Mouse (Mus musculus): Measurements from ENCODE around the gene Cfap221. TPM values are rescaled to one million over a fixed set of nuclear protein-coding genes. Genes with fewer than 3 reads are reported as not detected.

Cfap221 gene
- polyA plus RNA-seq, 1 experiment = not detected

DNA sequence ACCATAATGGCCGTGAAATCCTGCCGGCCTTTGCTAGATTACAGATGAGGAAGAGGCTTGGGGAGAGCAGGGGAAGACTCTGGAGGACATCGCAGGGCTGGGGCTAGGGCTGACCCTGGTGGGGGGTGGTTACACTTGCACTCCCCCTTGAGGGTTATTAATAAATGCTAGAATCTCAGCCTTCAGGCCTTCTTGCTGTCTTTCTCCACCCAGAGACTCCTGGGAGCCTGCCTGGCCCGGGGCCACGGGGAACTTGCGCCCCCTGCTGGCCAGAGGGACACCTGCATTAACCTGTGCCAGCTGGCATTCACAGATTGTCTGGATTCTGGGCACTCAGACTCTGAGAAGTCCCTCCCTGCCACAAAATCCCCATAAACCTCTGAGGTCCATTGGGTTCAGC, 102.1 kb downstream of the Cfap221 start:
- no peak overlapping the region for H3K4me3 ChIP-seq (replicated peaks)
- no peaks in the 10 kb centered on the region for H3K36me3 ChIP-seq (ENCODE audit: control insufficient read depth)
- H3K9me3 ChIP-seq (ENCODE audit: control insufficient read depth, low read length) = no peaks in the 10 kb centered on the region
- no peaks in the 10 kb centered on the region for H3K27me3 ChIP-seq (ENCODE audit: control insufficient read depth)
- TF ChIP-seq GATA1 (IDR thresholded peaks at IDR 0.05; ENCODE audit: low read length) (no peak), TAL1 (IDR thresholded peaks at IDR 0.05; ENCODE audit: low read length) (no peak)
- H3K4me1 ChIP-seq (ENCODE audit: control insufficient read depth) = no peaks in the 10 kb centered on the region

DNA sequence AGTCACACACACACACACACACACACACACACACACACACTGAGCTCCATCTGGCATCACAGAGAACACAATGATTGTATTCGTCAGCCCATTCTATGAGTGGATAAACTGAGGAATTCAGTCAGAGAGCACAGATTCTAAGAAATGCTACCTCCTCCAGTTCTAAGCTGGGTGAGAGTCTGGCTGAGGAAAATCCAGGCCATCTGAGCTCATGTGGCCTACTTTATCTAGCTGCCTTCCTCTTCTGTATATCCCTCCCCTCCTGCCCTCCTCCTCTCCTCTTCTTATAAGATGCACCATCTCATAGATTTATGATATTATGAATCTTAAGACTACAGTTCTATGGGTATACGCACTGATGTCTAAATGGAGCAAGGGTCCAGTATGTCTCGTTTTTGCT, 103.4 kb downstream of the Cfap221 start:
- Histone ChIP-seq H3K4me3 (replicated peaks) (no peak overlapping the region), H3K36me3 (ENCODE audit: control insufficient read depth) (no peaks in the 10 kb centered on the region), H3K9me3 (ENCODE audit: control insufficient read depth, low read length) (no peaks in the 10 kb centered on the region), H3K27me3 (ENCODE audit: control insufficient read depth) (no peaks in the 10 kb centered on the region), H3K4me1 (ENCODE audit: control insufficient read depth) (no peaks in the 10 kb centered on the region)
- no peak for TF ChIP-seq GATA1 (IDR thresholded peaks at IDR 0.05; ENCODE audit: low read length)
- no peak for TF ChIP-seq TAL1 (IDR thresholded peaks at IDR 0.05; ENCODE audit: low read length)

DNA sequence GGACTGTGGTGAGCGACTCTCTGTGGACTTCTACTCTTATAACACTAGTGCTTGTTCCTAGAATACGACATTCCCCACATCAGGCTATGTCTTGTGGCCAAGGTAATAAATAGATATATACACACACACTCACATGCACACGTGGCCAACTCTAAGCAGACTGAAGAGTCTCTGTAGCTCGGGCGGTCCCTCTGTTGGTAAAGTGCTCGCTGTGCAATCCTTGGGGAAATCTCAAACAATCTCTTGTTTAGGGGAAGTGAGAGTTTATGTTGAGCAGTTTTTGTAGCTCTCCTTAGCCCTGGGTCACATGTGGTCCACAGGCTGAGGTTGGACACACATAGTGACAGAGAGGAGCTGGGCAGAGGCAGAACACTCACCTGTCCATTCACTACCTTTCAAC, 104.1 kb downstream of the Cfap221 start:
- Histone ChIP-seq H3K27me3 (ENCODE audit: control insufficient read depth) (no peaks in the 10 kb centered on the region), H3K36me3 (ENCODE audit: control insufficient read depth) (no peaks in the 10 kb centered on the region), H3K4me1 (ENCODE audit: control insufficient read depth) (no peaks in the 10 kb centered on the region), H3K4me3 (replicated peaks) (no peak overlapping the region), H3K9me3 (ENCODE audit: control insufficient read depth, low read length) (no peaks in the 10 kb centered on the region)
- TF ChIP-seq GATA1 (IDR thresholded peaks at IDR 0.05; ENCODE audit: low read length) (no peak), TAL1 (IDR thresholded peaks at IDR 0.05; ENCODE audit: low read length) (no peak)

- no peaks in the 10 kb centered on the region for H3K27me3 ChIP-seq (ENCODE audit: control insufficient read depth)
- H3K4me3 ChIP-seq (replicated peaks) = no peak overlapping the region
- H3K4me1 ChIP-seq (ENCODE audit: control insufficient read depth) = no peaks in the 10 kb centered on the region
- H3K9me3 ChIP-seq (ENCODE audit: control insufficient read depth, low read length) = no peaks in the 10 kb centered on the region
- no peaks in the 10 kb centered on the region for H3K36me3 ChIP-seq (ENCODE audit: control insufficient read depth)
- no peak for TF ChIP-seq GATA1 (IDR thresholded peaks at IDR 0.05; ENCODE audit: low read length)
- TF ChIP-seq TAL1 (IDR thresholded peaks at IDR 0.05; ENCODE audit: low read length) = no peak
Observed at GRCm38 (mm10) chr1:119891865-119892264, 105.2 kb downstream of the Cfap221 start.

DNA sequence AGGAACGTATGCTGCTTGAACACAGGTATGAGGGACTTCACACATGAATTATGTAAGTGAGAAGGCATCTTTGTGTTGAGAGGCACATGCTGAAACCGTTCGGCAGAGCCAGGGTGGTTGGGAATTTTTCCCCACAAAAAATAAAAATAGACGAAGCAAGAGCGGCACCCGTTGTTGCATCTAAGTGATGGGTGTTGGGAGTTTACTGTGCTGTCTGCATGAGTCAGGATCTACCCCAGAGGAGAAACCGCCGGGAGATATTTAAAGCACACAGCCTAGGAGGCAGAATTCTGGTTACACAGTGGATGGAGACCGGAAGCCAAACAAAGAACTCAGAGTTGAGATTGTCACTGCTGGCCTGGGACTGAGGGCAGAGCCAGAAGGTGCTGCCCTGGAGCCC, 105.9 kb downstream of the Cfap221 start:
- no peak for TF ChIP-seq GATA1 (IDR thresholded peaks at IDR 0.05; ENCODE audit: low read length)
- no peak for TF ChIP-seq TAL1 (IDR thresholded peaks at IDR 0.05; ENCODE audit: low read length)
- Histone ChIP-seq H3K36me3 (ENCODE audit: control insufficient read depth) (no peaks in the 10 kb centered on the region), H3K27me3 (ENCODE audit: control insufficient read depth) (no peaks in the 10 kb centered on the region), H3K9me3 (ENCODE audit: control insufficient read depth, low read length) (no peaks in the 10 kb centered on the region), H3K4me3 (replicated peaks) (no peak overlapping the region), H3K4me1 (ENCODE audit: control insufficient read depth) (no peaks in the 10 kb centered on the region)

DNA sequence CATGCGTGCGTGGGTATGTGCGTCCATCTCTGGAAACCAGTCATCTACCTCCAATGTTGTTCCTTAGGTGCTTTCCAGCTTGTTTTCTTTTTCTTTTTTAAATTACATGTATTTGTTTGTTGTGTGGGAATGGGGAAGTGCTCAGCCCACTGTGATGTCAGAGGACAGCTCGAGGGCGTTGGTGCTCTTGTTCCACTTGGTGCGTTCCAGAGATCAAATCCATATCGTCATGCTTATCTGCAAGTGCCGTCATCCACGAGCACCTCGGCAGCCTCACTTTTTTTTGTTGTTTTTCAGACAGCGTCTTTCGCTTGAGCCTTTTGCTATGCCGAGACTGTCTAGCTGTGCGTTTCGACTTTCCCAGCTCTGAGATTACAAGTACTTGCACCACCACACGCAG, 107.7 kb downstream of the Cfap221 start:
- Histone ChIP-seq H3K4me3 (replicated peaks) (no peak overlapping the region), H3K36me3 (ENCODE audit: control insufficient read depth) (no peaks in the 10 kb centered on the region), H3K9me3 (ENCODE audit: control insufficient read depth, low read length) (no peaks in the 10 kb centered on the region), H3K4me1 (ENCODE audit: control insufficient read depth) (no peaks in the 10 kb centered on the region), H3K27me3 (ENCODE audit: control insufficient read depth) (no peaks in the 10 kb centered on the region)
- no peak for TF ChIP-seq GATA1 (IDR thresholded peaks at IDR 0.05; ENCODE audit: low read length)
- TF ChIP-seq TAL1 (IDR thresholded peaks at IDR 0.05; ENCODE audit: low read length) = no peak

- Histone ChIP-seq H3K4me3 (replicated peaks) (no peak overlapping the region), H3K4me1 (ENCODE audit: control insufficient read depth) (no peaks in the 10 kb centered on the region), H3K27me3 (ENCODE audit: control insufficient read depth) (no peaks in the 10 kb centered on the region), H3K36me3 (ENCODE audit: control insufficient read depth) (no peaks in the 10 kb centered on the region), H3K9me3 (ENCODE audit: control insufficient read depth, low read length) (no peaks in the 10 kb centered on the region)
- TF ChIP-seq GATA1 (IDR thresholded peaks at IDR 0.05; ENCODE audit: low read length) = no peak
- no peak for TF ChIP-seq TAL1 (IDR thresholded peaks at IDR 0.05; ENCODE audit: low read length)
Observed at GRCm38 (mm10) chr1:119886320-119886719, 110.7 kb downstream of the Cfap221 start.

DNA sequence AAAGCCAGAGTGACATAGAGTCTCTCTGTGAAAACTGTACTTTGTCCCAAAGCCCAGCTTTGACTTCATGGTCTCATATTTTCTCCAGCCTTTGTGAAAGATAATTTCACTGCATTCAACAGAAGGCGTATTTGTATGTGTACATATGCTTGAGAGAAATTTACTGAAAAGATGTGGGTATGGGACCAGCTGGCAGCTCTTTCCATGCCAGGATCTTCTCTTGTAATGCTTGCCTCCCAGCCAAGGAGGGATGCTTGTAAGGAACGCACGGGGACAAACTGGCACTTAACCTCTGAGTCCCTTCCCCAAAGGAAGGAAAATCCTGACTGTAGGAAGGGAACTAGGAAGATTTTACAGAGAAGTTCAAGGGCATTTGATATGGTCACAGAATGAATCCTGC, 112.8 kb downstream of the Cfap221 start:
- H3K4me1 ChIP-seq (ENCODE audit: control insufficient read depth) = no peaks in the 10 kb centered on the region
- no peaks in the 10 kb centered on the region for H3K9me3 ChIP-seq (ENCODE audit: control insufficient read depth, low read length)
- no peaks in the 10 kb centered on the region for H3K36me3 ChIP-seq (ENCODE audit: control insufficient read depth)
- H3K4me3 ChIP-seq (replicated peaks) = no peak overlapping the region
- H3K27me3 ChIP-seq (ENCODE audit: control insufficient read depth) = no peaks in the 10 kb centered on the region
- TF ChIP-seq TAL1 (IDR thresholded peaks at IDR 0.05; ENCODE audit: low read length) (no peak), GATA1 (IDR thresholded peaks at IDR 0.05; ENCODE audit: low read length) (no peak)

DNA sequence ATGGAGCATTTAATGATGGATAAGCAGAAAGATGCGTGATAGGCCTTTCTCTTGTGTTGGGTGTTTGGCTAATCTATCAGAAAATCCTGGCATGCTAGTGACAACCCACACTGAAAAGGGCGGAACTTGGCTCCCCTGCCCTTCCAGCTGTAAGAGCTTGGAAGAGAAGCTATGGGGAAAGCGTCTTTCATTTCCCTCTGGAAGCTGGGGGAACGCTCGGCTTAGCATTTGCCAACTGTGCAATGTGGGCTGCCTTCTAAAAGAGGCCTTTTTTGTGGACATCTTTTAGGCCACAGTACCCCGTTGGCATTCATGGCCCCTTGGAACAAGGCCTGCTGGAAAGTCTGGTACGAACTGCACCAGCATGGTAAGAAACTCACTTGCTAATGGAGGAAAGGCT, 118.1 kb downstream of the Cfap221 start:
- Histone ChIP-seq H3K4me1 (ENCODE audit: control insufficient read depth) (no peaks in the 10 kb centered on the region), H3K27me3 (ENCODE audit: control insufficient read depth) (no peaks in the 10 kb centered on the region), H3K9me3 (ENCODE audit: control insufficient read depth, low read length) (no peaks in the 10 kb centered on the region), H3K36me3 (ENCODE audit: control insufficient read depth) (no peaks in the 10 kb centered on the region), H3K4me3 (replicated peaks) (no peak overlapping the region)
- TF ChIP-seq GATA1 (IDR thresholded peaks at IDR 0.05; ENCODE audit: low read length) (no peak), TAL1 (IDR thresholded peaks at IDR 0.05; ENCODE audit: low read length) (no peak)

- Histone ChIP-seq H3K36me3 (ENCODE audit: control insufficient read depth) (no peaks in the 10 kb centered on the region), H3K4me1 (ENCODE audit: control insufficient read depth) (no peaks in the 10 kb centered on the region), H3K9me3 (ENCODE audit: control insufficient read depth, low read length) (no peaks in the 10 kb centered on the region), H3K4me3 (replicated peaks) (no peak overlapping the region), H3K27me3 (ENCODE audit: control insufficient read depth) (no peaks in the 10 kb centered on the region)
- TF ChIP-seq TAL1 (IDR thresholded peaks at IDR 0.05; ENCODE audit: low read length) = no peak
- no peak for TF ChIP-seq GATA1 (IDR thresholded peaks at IDR 0.05; ENCODE audit: low read length)
Observed at GRCm38 (mm10) chr1:119877469-119877868, 119.6 kb downstream of the Cfap221 start.

Other genes starting within 250 kb of the Cfap221 start
- 0.14 and 0.22 TPM in 2 replicates for gene Ptpn4, start 159.6 kb downstream of the Cfap221 start, polyA plus RNA-seq (2012)
- gene Tmem177, start 84.0 kb downstream of the Cfap221 start, polyA plus RNA-seq (2012) = 0.03 and 0.11 TPM in 2 replicates
- not detected in 2 replicates for gene Sctr, start 9.7 kb upstream of the Cfap221 start, polyA plus RNA-seq (2012)
- 0.07 and 0.08 TPM in 2 replicates for gene Tmem37, start 76.8 kb upstream of the Cfap221 start, polyA plus RNA-seq (2012)
- gene Dbi, start 123.8 kb upstream of the Cfap221 start, polyA plus RNA-seq (2012) = 0.37 and 0.79 TPM in 2 replicates
- gene 3110009E18Rik, start 124.0 kb upstream of the Cfap221 start, polyA plus RNA-seq (2012) = 0.10 TPM in 1 of 2 replicates, not detected in the other

All from erythroblast, embryonic 14.5 days (primary cell).